Mouse (Mus musculus): Measurements from ENCODE around the gene Mtfr2. TPM values are rescaled to one million over a fixed set of nuclear protein-coding genes. Genes with fewer than 3 reads are reported as not detected.

Gene Mtfr2
- polyA plus RNA-seq, 1 experiment = 6.3 TPM

DNA sequence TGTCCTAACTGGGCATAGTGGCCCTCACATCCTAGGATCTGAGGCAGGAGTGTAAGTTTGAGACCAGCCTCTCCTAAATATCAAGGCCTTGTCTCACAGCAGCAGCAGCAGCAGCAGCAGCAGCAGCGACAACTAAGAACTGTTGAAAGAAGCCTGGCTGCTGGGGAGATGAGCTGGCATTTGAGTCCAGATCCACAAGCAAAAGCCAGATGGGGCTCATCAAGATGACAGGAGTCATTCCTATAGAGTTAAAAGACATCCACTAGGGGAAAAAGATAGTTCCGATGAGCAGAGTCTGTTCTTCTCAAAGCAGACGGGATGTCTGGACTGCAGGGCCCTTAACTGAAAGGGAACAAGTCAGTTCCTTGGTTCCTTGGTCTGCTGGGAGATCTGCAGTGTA is 60.8 kb downstream of the Mtfr2 start:
- Histone ChIP-seq H3K36me3 (ENCODE audit: control insufficient read depth, insufficient read depth, low read length) (no peaks in the 10 kb centered on the region), H3K27me3 (ENCODE audit: control insufficient read depth, insufficient read depth, low read length) (no peaks in the 10 kb centered on the region), H3K4me1 (replicated peaks; ENCODE audit: control insufficient read depth, insufficient read depth, low read length) (no peaks in the 10 kb centered on the region), H3K4me3 (ENCODE audit: control insufficient read depth, insufficient read depth, low read length) (no peak overlapping the region), H3K27ac (ENCODE audit: control insufficient read depth, insufficient read depth, low read length) (no peak overlapping the region)
- TF ChIP-seq POLR2A (IDR thresholded peaks at IDR 0.05; ENCODE audit: control insufficient read depth, extremely low read depth, insufficient read depth, low read length, poor library complexity) (no peak), CTCF (IDR thresholded peaks at IDR 0.05; ENCODE audit: borderline replicate concordance, control insufficient read depth, extremely low read depth, insufficient read depth, low read length, poor library complexity) (no peak)
- 96% methylated on average over 3 of the region's 3 CpGs for WGBS
- DNase-seq = no peak

DNA sequence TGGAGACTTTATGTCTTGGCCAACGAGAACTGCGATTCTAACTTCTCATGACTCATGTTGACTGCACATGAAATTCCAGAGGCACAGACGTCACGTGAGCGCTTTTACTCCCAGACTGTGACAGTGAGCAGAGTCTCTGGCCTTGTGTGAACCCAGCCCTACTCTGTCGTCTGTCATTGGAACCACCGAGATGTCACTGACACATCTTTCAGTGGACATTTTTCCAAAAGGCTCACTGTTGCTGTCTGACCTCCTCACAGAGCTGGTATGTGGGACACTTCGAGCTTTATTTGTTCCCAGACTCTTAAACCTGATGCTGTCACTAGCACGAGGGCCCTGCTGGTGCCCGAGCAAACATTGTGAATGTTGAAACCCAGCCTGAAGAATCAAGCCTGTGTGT is 61.6 kb downstream of the Mtfr2 start:
- no peaks in the 10 kb centered on the region for H3K27me3 ChIP-seq (ENCODE audit: control insufficient read depth, insufficient read depth, low read length)
- no peak overlapping the region for H3K4me3 ChIP-seq (ENCODE audit: control insufficient read depth, insufficient read depth, low read length)
- no peak for DNase-seq
- no peak overlapping the region for H3K27ac ChIP-seq (ENCODE audit: control insufficient read depth, insufficient read depth, low read length)
- no peaks in the 10 kb centered on the region for H3K4me1 ChIP-seq (replicated peaks; ENCODE audit: control insufficient read depth, insufficient read depth, low read length)
- TF ChIP-seq CTCF (IDR thresholded peaks at IDR 0.05; ENCODE audit: borderline replicate concordance, control insufficient read depth, extremely low read depth, insufficient read depth, low read length, poor library complexity) (no peak), POLR2A (IDR thresholded peaks at IDR 0.05; ENCODE audit: control insufficient read depth, extremely low read depth, insufficient read depth, low read length, poor library complexity) (no peak)
- 94% methylated on average over 10 of the region's 10 CpGs for WGBS
- no peaks in the 10 kb centered on the region for H3K36me3 ChIP-seq (ENCODE audit: control insufficient read depth, insufficient read depth, low read length)

Other genes with a start within 250 kb of the Mtfr2 start
- 6.9 and 9.8 TPM in 2 replicates for gene Map7, start 199.3 kb upstream of the Mtfr2 start, polyA plus RNA-seq (2012; rRNA removed)
- 39.6 and 42.0 TPM in 2 replicates for gene Bclaf1, start 35.3 kb upstream of the Mtfr2 start, polyA plus RNA-seq (2012; rRNA removed)